In genomic region chr17:13682378-13683026, GRCm38 (mm10) we compare ENCODE assay signal across 8 mouse cellular contexts.
DNase-seq lines count a peak whose midpoint lies in the region; ATAC-seq and TF ChIP-seq lines count a peak whose summit lies in the region.

No protein-coding gene starts in this region.

- peaks cover 35% of the 10 kb centered on the region for H3K4me1 ChIP-seq in heart, embryonic 11.5 days (ENCODE audit: control insufficient read depth, insufficient read depth, low read length)
- H3K4me1 ChIP-seq in embryonic facial prominence, embryonic 12.5 days = peaks cover 25% of the 10 kb centered on the region
- H3K4me1 ChIP-seq in olfactory bulb, adult 2 months (ENCODE audit: control insufficient read depth, insufficient read depth, low read length) = peaks cover 22% of the 10 kb centered on the region

- TF ChIP-seq CTCF in olfactory bulb, adult 2 months (IDR thresholded peaks at IDR 0.05; ENCODE audit: insufficient read depth, low read depth, low read length) = no peak

- peak overlapping the region; percentile 81 for H3K9ac ChIP-seq in heart, embryonic 11.5 days (ENCODE audit: low read depth, low read length)
- peak overlapping the region; percentile 30; the same call in 1 of the 2 replicates for H3K9ac ChIP-seq in embryonic facial prominence, embryonic 12.5 days

- no peaks in the 10 kb centered on the region for H3K36me3 ChIP-seq in heart, embryonic 11.5 days (ENCODE audit: control insufficient read depth, insufficient read depth, low read length)
- H3K36me3 ChIP-seq in embryonic facial prominence, embryonic 12.5 days = no peaks in the 10 kb centered on the region

- H3K27ac ChIP-seq in heart, embryonic 11.5 days (ENCODE audit: low read depth, low read length) = peak overlapping the region; percentile 97
- peak overlapping the region; percentile 86 for H3K27ac ChIP-seq in embryonic facial prominence, embryonic 12.5 days
- no peak overlapping the region for H3K27ac ChIP-seq in olfactory bulb, adult 2 months (ENCODE audit: insufficient read depth, low read depth, low read length)

- H3K27me3 ChIP-seq in heart, embryonic 11.5 days (ENCODE audit: control insufficient read depth, insufficient read depth, low read length) = no peaks in the 10 kb centered on the region
- no peaks in the 10 kb centered on the region for H3K27me3 ChIP-seq in embryonic facial prominence, embryonic 12.5 days

- no peak for DNase-seq in heart, postnatal 4 days
- DNase-seq in lung, adult 18-20 months = peak; percentile 76 to 84
- DNase-seq in left cerebral cortex, adult 11 months (ENCODE audit: low spot score) = no peak
- DNase-seq in urinary bladder, adult 2 months (ENCODE audit: low spot score) = no peak

- no peak for TF ChIP-seq POLR2A in olfactory bulb, adult 2 months (IDR thresholded peaks at IDR 0.05; ENCODE audit: insufficient read depth, low read depth, low read length)

- peak overlapping the region; percentile 61 for H3K4me2 ChIP-seq in heart, embryonic 11.5 days
- H3K4me2 ChIP-seq in embryonic facial prominence, embryonic 12.5 days (replicated peaks) = peak overlapping the region; percentile 36

- H3K9me3 ChIP-seq in heart, embryonic 11.5 days (replicated peaks; ENCODE audit: control insufficient read depth, low read length) = no peaks in the 10 kb centered on the region
- H3K9me3 ChIP-seq in embryonic facial prominence, embryonic 12.5 days = no peaks in the 10 kb centered on the region

- peak overlapping the region; percentile 45 for H3K4me3 ChIP-seq in heart, embryonic 11.5 days (ENCODE audit: low read depth, low read length)
- peak overlapping the region; percentile 22 for H3K4me3 ChIP-seq in embryonic facial prominence, embryonic 12.5 days
- peak overlapping the region; percentile 8; the same call in 1 of the 2 replicates for H3K4me3 ChIP-seq in olfactory bulb, adult 2 months (ENCODE audit: insufficient read depth, low read depth, low read length)

- no peak for ATAC-seq in heart, embryonic 11.5 days (replicated peaks; ENCODE audit: insufficient number of reproducible peaks, low FRiP score, low TSS enrichment)
- no peak for ATAC-seq in embryonic facial prominence, embryonic 12.5 days (ENCODE audit: insufficient number of reproducible peaks, insufficient read depth, low FRiP score, low TSS enrichment)
- peak; percentile 25 for ATAC-seq in inflammation-experienced regulatory T-cells, adult 6 months

- WGBS in heart, embryonic 11.5 days (ENCODE audit: insufficient replicate concordance) = 46% methylated on average over 9 of the region's 9 CpGs
- 52% methylated on average over 9 of the region's 9 CpGs for WGBS in embryonic facial prominence, embryonic 12.5 days
- WGBS in olfactory bulb, adult 2 months = 78% methylated on average over 9 of the region's 9 CpGs

Comparison
In these comparisons a context has a peak if more than half of its experiments do, and no peak if none do; other contexts are left out.
1. DNase-seq: peak in lung, adult 18-20 months (2 of 2); none in heart, postnatal 4 days (single experiment), left cerebral cortex, adult 11 months (single experiment) and urinary bladder, adult 2 months (single experiment).
2. Peak in every context shown above with its lines, with median percentiles within 50 percentile points of each other: H3K4me3 ChIP-seq.